Mouse (Mus musculus) embryonic facial prominence, embryonic 13.5 days (tissue): ENCODE results near the gene Vmn2r31. TPM values are rescaled to one million over a fixed set of nuclear protein-coding genes. Genes with fewer than 3 reads are reported as not detected.
"Not testable (repeated sequence)": the region's sequence is repeated elsewhere in the genome, so short reads cannot be mapped to it uniquely, and the experiment has no call there.

Experiments used
- ATAC-seq: fragments of 200-750 bp; cut with Nextera tagmentation; 2 replicates; pipeline ENCODE4 v1.8.0; 2017; ENCODE audit warnings: low read depth; ENCODE audit not compliant: insufficient number of reproducible peaks, insufficient read depth, low FRiP score, low TSS enrichment
- H3K27ac ChIP-seq: fragments of 300-500 bp; sonication (generic); 2 replicates; pipeline ENCODE4 v1.5.1; 2015; ENCODE audit warnings: moderate library complexity, mild to moderate bottlenecking, inconsistent platforms
- H3K27me3 ChIP-seq: fragments of 300-500 bp; sonication (generic); 2 replicates; pipeline ENCODE4 v1.6.1; 2015; ENCODE audit warnings: mild to moderate bottlenecking, inconsistent platforms
- H3K36me3 ChIP-seq: fragments of 300-500 bp; sonication (generic); 2 replicates; pipeline ENCODE4 v1.6.1; 2015; ENCODE audit warnings: mild to moderate bottlenecking, inconsistent platforms
- H3K4me1 ChIP-seq: fragments of 300-500 bp; sonication (generic); 2 replicates; pipeline ENCODE4 v1.6.1; 2015; ENCODE audit warnings: inconsistent platforms
- H3K4me2 ChIP-seq: fragments of 300-500 bp; sonication (generic); 2 replicates; pipeline ENCODE4 v1.6.1; 2015; ENCODE audit warnings: moderate library complexity, mild to moderate bottlenecking, inconsistent platforms
- H3K4me3 ChIP-seq: fragments of 300-500 bp; sonication (generic); 2 replicates; pipeline ENCODE4 v1.5.1; 2015; ENCODE audit warnings: mild to moderate bottlenecking, inconsistent platforms
- H3K9ac ChIP-seq: fragments of 300-500 bp; sonication (generic); 2 replicates; pipeline ENCODE4 v1.6.1; 2015; ENCODE audit warnings: mild to moderate bottlenecking, inconsistent platforms
- H3K9me3 ChIP-seq: fragments of 300-500 bp; sonication (generic); 2 replicates; pipeline ENCODE4 v1.6.1; 2016; ENCODE audit warnings: inconsistent platforms
- WGBS: fragments of 180-500 bp; shearing (Covaris S2); methylation state at CpG from one replicate; pipeline ENCODE4 v1.1.7; 2015; ENCODE audit warnings: mixed read lengths; 5-methylcytosine and 5-hydroxymethylcytosine counted together
- polyA plus RNA-seq: library from polyadenylated mRNA; unstranded; fragments of >200 nt; fragmentation: Nextera tagmentation; extraction: Ambion mirVana; gene quantifications from 2 replicates; pipeline ENCODE4 v1.2.1, GENCODE M21; 2015

Vmn2r31 gene
- polyA plus RNA-seq = not detected in 2 replicates

DNA sequence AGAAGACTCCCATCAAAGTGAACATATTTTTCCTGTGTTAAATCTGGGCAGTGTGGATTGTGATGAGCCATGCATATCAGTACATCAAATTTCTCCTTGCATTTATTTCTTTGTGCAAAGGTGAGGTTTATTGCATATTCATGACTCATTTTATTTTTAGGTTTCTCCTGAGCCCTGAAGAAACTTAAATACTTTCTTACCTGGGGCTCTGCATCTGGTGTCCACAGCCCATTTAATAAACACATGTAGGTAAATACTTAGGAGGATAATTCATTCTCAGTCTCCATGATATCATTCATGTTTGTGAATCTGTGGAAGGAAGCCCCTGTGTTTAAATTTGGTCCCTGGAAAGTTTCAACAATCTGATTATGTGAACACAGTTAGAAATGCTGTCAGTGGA is at the start of gene Vmn2r31:
Gene Vmn2r31, minus strand, starts transcription at position 101 of the 400 bp plus-strand sequence.
- H3K4me2 ChIP-seq, H3K9me3 ChIP-seq, H3K36me3 ChIP-seq, H3K9ac ChIP-seq, H3K27me3 ChIP-seq, H3K4me1 ChIP-seq, H3K4me3 ChIP-seq, H3K27ac ChIP-seq, ATAC-seq: not testable (repeated sequence)

- ATAC-seq, H3K9ac ChIP-seq, H3K4me1 ChIP-seq, H3K9me3 ChIP-seq, H3K27me3 ChIP-seq, H3K36me3 ChIP-seq, H3K4me3 ChIP-seq, H3K27ac ChIP-seq, H3K4me2 ChIP-seq: not testable (repeated sequence)
- 55% methylated on average over 12 of the region's 12 CpGs for WGBS
Observed at GRCm38 (mm10) chr7:7374431-7374830, 25.1 kb downstream of the Vmn2r31 start, which contains the start of gene Gm45783. TSS of gene Gm45783 (minus strand) at chr7:7374573.

GRCm38 (mm10) chr7:7337509-7337908 is 62.0 kb downstream of the Vmn2r31 start, which contains the start of gene Vmn2r30:
TSS of gene Vmn2r30 (minus strand) at chr7:7337609.
- H3K36me3 ChIP-seq, H3K27me3 ChIP-seq, H3K9me3 ChIP-seq, H3K4me1 ChIP-seq, H3K9ac ChIP-seq, H3K27ac ChIP-seq, ATAC-seq, H3K4me3 ChIP-seq, H3K4me2 ChIP-seq: not testable (repeated sequence)
- 100% methylated on average over 1 of the region's 1 CpGs for WGBS

Other genes with a start within 250 kb of the Vmn2r31 start
- gene Zfp418, start 228.4 kb downstream of the Vmn2r31 start, polyA plus RNA-seq = 3.5 and 3.7 TPM in 2 replicates
- 8.9 and 11.9 TPM in 2 replicates for gene Zfp772, start 189.7 kb downstream of the Vmn2r31 start, polyA plus RNA-seq
- 1.7 and 1.8 TPM in 2 replicates for gene Vmn2r29, start 152.4 kb downstream of the Vmn2r31 start, polyA plus RNA-seq
- 3.3 and 7.6 TPM in 2 replicates for gene Gm45844, start 121.4 kb downstream of the Vmn2r31 start, polyA plus RNA-seq
- gene Clcn4, start 98.9 kb downstream of the Vmn2r31 start, polyA plus RNA-seq = 44.1 and 49.8 TPM in 2 replicates
- gene Vmn2r30, start 62.1 kb downstream of the Vmn2r31 start, polyA plus RNA-seq = 0.04 TPM in 1 of 2 replicates, not detected in the other
- not detected in 2 replicates for gene Gm45783, start 25.1 kb downstream of the Vmn2r31 start, polyA plus RNA-seq
- not detected in 2 replicates for gene Vmn2r32, start 80.3 kb upstream of the Vmn2r31 start, polyA plus RNA-seq
- not detected in 2 replicates for gene Vmn2r33, start 167.1 kb upstream of the Vmn2r31 start, polyA plus RNA-seq